In the genomic region with DNA sequence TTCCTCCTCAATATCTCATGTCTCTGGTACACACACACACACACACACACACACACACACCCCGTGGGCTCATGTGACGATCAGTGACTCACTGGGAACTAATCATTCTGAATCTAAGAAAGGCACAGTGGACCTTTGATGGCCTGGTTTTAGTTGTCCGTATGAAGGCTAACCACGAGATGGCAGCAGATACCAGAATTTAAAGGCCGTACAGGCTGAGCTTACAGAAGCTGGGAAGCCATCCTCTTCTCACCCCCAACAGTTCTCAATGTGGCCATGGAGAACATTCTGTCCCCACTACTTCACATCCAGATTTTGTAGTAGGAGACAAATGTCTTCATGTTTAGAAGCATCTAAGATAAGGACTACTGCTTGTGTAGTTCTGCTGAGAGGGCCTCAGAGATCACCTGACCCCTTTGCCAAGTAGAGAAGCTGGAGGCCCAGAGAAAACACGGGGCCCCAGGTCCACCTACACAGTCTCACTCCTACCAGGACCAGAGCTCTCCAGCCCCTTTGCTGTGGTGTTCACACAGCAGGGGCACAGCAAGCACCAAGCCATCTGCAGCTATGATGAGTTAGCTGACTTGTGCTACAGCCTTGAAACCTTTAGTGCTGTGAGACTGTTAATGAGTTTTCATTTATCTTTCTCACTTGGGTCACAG, we compare ENCODE assay signal across 8 mouse cellular contexts.
A peak's percentile ranks its signal among the peaks of the same experiment; 100 is the strongest.
DNase-seq lines count a peak whose midpoint lies in the region; ATAC-seq and TF ChIP-seq lines count a peak whose summit lies in the region.

No protein-coding gene starts in this region.

- H3K27me3 ChIP-seq in Patski, result no peaks in the 10 kb centered on the region
- H3K27me3 ChIP-seq in hindbrain, embryonic 15.5 days, result no peaks in the 10 kb centered on the region

- no peak overlapping the region for H3K9ac ChIP-seq in hindbrain, embryonic 15.5 days

- 0 out of 2 replicates have a peak, but pooled peaks cover 9% of the 10 kb centered on the region for H3K36me3 ChIP-seq in hindbrain, embryonic 15.5 days

- CTCF ChIA-PET in Patski (lab: Charles Lee), result interaction anchor here (0.6 to 2.9 kb wide), 12 partner anchors 15 to 380 kb away, joined by 3 to 31 read pairs (median 4); no protein-coding TSS in a partner anchor

- no peaks in the 10 kb centered on the region for H3K9me3 ChIP-seq in hindbrain, embryonic 15.5 days

- H3K4me3 ChIP-seq in hindbrain, embryonic 15.5 days, result no peak overlapping the region

- in situ Hi-C loops in Patski (cut with MboI; ENCODE audit: low pct_unique_long_range_greater_than_20kb), result loop anchor here (5.0 to 25.0 kb wide), 2 partner anchors 222 to 688 kb away; no protein-coding TSS in a partner anchor

- peaks cover 5% of the 10 kb centered on the region; the same call in 1 of the 2 replicates for H3K4me1 ChIP-seq in hindbrain, embryonic 15.5 days (replicated peaks)

- peak; percentile 69 for TF ChIP-seq CTCF in Patski (IDR thresholded peaks at IDR 0.05)

- H3K27ac ChIP-seq in hindbrain, embryonic 15.5 days (replicated peaks), result 0 out of 2 replicates have a peak overlapping the region, but pooled peaks have one; percentile 16

- WGBS in hindbrain, embryonic 15.5 days, result 19% methylated on average over 6 of the region's 6 CpGs

- DNase-seq in Patski (ENCODE audit: low read depth, low spot score), result peak; percentile 35
- DNase-seq in cerebellum, postnatal 14 days, result peak; percentile 83 to 85
- DNase-seq in frontal cortex, postnatal 36 days (ENCODE audit: low spot score in 2 of 2), result peak; percentile 77 to 86
- peak; percentile 58 to 77 for DNase-seq in layer of hippocampus, postnatal 36 days
- peak; percentile 91 for DNase-seq in lung, postnatal 36 days
- peak; percentile 90 for DNase-seq in retina, postnatal 1 day
- DNase-seq in urinary bladder, postnatal 10 days (ENCODE audit: low spot score), result peak; percentile 31

- ATAC-seq in Patski, result peak; percentile 58
- peak; percentile 84 for ATAC-seq in hindbrain, embryonic 15.5 days (ENCODE audit: low FRiP score, low read depth)

- H3K4me2 ChIP-seq in hindbrain, embryonic 15.5 days, result no peak overlapping the region

- POLR2A ChIA-PET in Patski (lab: Charles Lee), result interaction anchor here (1.4 kb wide), 1 partner anchor 221 kb away, joined by 3 read pairs; no protein-coding TSS in a partner anchor

Comparison
In these comparisons a context has a peak if more than half of its experiments do, and no peak if none do; other contexts are left out.
1. DNase-seq: peak in every context shown above with its lines; median percentile 91 in lung, postnatal 36 days; 90 in retina, postnatal 1 day; 84 in cerebellum, postnatal 14 days; 82 in frontal cortex, postnatal 36 days; 68 in layer of hippocampus, postnatal 36 days; 35 in Patski; 31 in urinary bladder, postnatal 10 days.